Mouse (Mus musculus): Measurements from ENCODE around the gene Egfem1.

Gene Egfem1

GRCm38 (mm10) chr3:29135176-29136064 lies 53.6 kb downstream of the Egfem1 start:
- DNase-seq: no peak

- DNase-seq: no peak
Observed at GRCm38 (mm10) chr3:29136065-29136955, 54.5 kb downstream of the Egfem1 start.

- DNase-seq: no peak
Observed at GRCm38 (mm10) chr3:29168401-29168800, 86.6 kb downstream of the Egfem1 start.

- no peak for DNase-seq
Observed at GRCm38 (mm10) chr3:29169003-29169402, 87.2 kb downstream of the Egfem1 start.

GRCm38 (mm10) chr3:29176991-29177390 lies 95.2 kb downstream of the Egfem1 start:
- DNase-seq: no peak

GRCm38 (mm10) chr3:29182988-29183387 lies 101.2 kb downstream of the Egfem1 start:
- no peak for DNase-seq

- DNase-seq: no peak
Observed at GRCm38 (mm10) chr3:29183615-29184198, 101.9 kb downstream of the Egfem1 start.

GRCm38 (mm10) chr3:29184486-29185241 lies 102.8 kb downstream of the Egfem1 start:
- no peak for DNase-seq

GRCm38 (mm10) chr3:29190263-29190662 lies 108.4 kb downstream of the Egfem1 start:
- no peak for DNase-seq

- DNase-seq: no peak
Observed at GRCm38 (mm10) chr3:29197727-29198512, 116.1 kb downstream of the Egfem1 start.

- DNase-seq: no peak
Observed at GRCm38 (mm10) chr3:29200601-29201000, 118.8 kb downstream of the Egfem1 start.

- DNase-seq: no peak
Observed at GRCm38 (mm10) chr3:29202536-29202935, 120.7 kb downstream of the Egfem1 start.

GRCm38 (mm10) chr3:29222414-29222813 lies 140.6 kb downstream of the Egfem1 start:
- no peak for DNase-seq

- DNase-seq: no peak
Observed at GRCm38 (mm10) chr3:29229712-29230111, 147.9 kb downstream of the Egfem1 start.

- no peak for DNase-seq
Observed at GRCm38 (mm10) chr3:29235477-29235876, 153.7 kb downstream of the Egfem1 start.

- DNase-seq: no peak
Observed at GRCm38 (mm10) chr3:29236517-29236916, 154.7 kb downstream of the Egfem1 start.

GRCm38 (mm10) chr3:29243600-29243999 lies 161.8 kb downstream of the Egfem1 start:
- no peak for DNase-seq

- no peak for DNase-seq
Observed at GRCm38 (mm10) chr3:29291633-29292032, 209.8 kb downstream of the Egfem1 start.

GRCm38 (mm10) chr3:29292251-29292650 lies 210.4 kb downstream of the Egfem1 start:
- DNase-seq: no peak

GRCm38 (mm10) chr3:29293230-29293629 lies 211.4 kb downstream of the Egfem1 start:
- no peak for DNase-seq

GRCm38 (mm10) chr3:29342223-29342791 lies 260.5 kb downstream of the Egfem1 start:
- no peak for DNase-seq

All from right cerebral cortex, postnatal 25 days (tissue).